Mouse (Mus musculus): Measurements from ENCODE around the gene Haus4.

Haus4 gene

DNA sequence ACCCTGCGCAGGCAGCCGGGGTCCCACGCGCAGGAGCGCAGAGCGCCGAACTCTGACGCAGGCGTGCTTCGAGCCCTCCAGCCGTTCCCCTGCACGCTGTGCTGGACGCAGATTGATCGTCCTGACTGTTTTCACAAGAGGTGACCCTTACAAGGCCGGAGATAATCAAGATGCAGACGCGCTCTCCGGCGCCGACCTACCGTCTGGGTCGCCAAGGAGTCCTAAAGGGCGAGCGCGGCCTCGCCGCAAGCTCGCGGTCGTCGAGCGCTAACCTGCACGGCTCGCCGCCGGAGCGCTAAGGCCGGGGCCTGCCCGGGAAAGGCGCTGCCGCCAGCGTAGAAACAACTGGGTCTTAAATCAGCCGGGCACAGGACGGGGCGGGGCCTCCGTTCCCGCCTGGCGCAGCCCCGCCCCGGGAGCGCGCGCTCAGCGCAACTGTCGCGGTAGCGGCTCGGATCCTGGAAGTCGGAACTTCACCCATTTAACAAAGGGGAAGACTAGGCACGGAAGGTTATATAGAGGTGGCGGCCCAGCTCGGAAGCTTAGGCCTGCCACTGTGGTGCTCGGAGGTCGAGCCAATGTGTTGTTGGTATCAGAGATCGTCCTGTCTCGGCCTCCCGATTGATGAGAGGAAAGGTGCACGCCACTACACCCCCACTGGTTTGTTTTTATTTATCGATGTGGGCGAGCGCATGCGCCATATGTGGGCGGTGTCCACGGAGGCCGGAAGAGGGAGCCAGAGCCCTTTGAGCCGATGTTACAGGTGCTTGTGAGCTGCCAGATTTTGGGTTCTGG is at the start of gene Haus4:
Gene Haus4 (minus strand): TSS at position 642 of the 795 bp plus-strand sequence.
- DNase-seq = peak; percentile 62

DNA sequence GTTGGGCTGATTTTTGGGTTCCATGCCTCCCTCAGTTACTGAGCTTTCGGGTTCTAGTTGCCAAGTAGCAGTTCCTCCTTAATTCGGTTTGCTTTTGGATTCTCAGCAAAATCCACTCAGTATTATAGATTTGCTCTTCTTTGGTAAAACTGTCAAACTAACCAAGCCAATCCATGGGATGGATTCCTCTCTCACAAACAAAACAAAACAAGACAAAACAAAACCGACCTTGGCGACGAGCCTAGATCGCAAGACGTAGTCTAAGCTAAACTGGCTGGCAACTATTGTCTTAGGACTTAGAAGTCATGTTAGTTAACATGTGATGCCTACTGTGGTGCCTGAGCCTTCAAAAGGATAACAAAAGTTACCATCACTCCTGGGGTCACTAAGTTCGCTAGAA is 49.3 kb upstream of the Haus4 start:
- no peak for DNase-seq

DNA sequence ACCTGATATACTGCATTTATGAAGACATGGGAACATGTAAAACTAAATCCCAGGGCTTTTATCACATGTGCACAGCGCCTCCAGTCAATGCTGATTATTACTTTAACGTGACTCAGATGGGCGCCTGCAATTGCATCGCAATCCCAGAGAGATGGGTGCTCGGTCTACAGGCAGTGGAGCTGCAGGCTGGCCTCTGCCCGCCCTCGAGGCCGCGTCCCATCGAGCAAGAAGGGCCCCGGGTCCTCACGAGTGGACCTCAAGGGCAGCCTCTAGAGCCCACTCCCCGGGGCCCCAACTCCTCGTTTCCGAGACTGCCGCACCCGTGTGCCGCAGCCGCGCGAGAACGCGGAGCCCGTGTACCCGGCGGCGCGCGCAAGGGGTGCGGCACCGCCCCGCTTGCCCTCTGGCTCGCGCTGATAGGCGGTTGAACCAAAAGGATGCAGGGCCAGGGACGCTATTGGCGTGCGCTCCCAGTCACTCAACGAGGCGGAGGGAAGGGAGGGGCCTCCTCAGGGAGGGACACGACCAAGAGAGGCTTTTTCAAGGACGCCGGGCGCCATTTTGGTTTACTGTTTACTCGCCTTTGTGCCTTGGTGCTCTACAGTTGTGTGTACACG is 48.7 kb upstream of the Haus4 start:
- DNase-seq = peak; percentile 93

DNA sequence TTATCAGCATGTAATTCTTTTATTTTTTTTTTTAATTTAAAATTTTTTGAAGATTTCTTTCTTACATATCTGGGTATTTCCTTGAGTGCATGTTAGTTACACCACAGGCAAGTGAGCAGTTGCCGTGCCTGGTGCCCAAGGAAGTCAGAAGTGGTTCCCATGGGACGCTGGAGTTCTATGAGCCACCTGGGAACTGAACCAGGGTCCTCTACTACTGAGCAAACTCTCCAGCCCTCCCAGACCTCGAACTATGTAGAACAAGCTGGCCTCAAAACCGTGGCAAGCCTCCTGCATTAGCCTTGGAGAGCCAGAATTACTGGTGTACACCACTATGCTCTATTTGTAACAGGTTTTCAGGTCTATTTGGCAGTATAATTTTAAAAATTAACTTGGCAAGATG is 48.2 kb upstream of the Haus4 start:
- DNase-seq = no peak

DNA sequence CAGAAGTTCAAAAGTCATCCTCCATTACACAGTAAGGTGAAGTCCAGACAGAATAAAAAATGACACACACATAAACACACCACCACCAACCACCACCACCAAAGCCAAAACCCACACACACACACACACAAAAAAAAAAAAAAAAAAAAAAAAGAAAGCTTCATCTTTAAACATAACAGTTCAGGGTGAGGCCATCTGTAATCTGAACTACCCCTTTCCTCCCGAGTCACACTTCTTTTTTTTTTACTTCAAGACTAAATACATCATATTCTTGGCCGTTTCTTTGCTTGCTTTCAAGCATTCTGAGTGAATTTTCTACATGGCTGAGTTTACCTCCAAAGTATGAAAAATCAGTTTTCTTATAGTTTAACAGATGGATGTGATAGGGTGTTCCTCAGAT is 47.2 kb upstream of the Haus4 start:
- no peak for DNase-seq

DNA sequence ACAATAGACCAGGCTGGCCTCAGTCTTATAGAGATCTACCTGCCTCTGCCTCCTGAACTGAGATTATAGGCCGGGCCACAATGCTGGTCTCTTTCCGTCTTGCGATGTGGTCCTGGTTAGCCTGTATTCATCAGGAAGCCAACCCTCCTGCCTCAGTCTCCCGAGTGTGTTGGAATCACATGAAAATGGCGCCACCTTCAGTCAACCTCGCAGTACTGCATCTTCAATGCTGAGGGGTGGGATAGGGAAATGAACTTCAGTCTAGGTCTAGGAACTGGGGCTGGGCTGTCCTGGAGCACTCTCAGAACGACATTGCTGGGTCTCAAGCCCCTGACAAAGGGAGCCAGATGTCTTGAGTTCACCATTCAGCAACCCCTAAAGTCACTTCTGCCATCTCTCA is 42.7 kb upstream of the Haus4 start:
- no peak for DNase-seq

DNA sequence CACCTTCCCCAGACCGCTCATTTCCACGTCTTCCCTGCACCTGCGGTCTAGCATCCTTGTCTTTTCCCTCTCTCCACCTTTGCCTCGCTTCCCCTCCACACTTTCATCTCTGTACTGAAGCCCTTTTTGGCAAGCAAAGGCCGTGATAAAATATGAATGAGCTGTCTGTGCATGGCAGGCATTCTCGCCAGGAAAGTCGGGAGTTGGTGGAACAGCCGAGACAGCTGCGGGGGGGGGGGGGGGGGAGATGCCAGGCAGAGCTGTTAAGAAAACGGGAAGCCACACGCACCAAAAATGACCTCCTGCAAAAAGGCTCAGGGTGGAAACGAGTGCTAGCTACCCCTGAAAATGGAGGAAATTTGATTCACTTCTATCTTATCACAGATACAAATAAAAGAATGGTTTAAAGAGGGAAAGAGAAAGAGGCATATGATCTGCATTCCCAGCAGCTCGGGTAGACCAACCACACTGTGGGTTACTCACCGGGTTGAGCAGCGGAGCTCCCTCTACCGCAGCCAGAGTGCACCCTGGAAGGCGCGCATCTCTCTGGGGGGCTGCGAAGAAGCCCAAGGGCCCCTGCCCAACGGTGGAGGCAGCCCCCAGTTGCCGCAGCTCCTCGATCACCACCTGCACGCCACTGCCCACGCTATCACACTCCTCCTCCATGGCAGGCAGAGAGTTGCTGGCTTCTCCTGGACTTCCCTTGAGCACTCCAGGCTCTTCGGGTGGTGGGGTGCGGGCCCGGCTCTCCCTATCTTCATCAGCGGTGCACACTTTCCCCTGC is 40.4 kb upstream of the Haus4 start:
- no peak for DNase-seq

DNA sequence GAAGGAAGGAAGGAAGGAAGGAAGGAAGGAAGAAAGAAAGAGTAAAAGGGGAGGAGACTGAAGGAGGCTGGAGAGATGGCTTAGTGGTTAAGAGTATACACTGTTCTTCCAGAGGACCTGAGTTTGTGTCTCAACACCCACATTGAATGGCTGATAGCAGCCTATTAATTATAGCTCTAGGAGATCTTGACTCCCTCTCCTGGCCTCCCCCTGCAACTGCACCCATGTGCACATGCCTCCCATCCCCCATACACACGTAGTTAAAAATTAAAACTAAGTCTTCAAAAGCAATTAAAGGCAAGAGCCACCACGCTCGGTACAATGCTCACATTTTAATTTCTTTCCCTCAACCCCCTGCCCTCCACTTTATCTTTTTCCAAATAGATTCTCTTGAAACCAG is 39.6 kb upstream of the Haus4 start:
- no peak for DNase-seq

DNA sequence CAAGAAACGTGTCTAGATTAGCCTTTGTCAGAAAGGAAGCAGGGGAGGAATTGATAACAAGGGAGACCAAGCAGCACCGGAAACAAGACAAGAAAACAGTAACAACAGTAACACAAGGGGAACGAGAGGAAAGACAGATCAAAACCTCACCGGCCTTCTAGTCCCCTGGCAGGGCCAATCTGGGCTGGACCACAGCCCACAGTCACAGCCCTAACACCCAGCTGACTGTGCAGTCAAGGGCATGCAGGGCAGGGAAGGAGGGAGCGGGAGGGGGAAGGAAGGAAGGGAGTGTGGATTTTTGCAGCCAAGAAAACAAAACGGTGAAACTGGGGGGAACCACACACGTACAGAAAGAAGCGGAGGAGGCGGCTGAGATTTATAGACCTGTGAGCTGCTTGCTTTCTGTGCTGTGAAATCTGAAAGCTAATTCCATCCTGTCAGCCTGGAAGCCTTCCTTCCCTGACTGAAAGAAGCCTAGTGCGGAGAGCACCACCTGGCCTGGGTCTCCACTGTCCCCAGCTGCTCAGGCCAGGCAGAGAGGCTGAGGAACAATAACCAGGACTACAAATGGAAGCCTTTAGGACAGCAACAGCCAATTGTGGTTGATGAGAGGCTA is 38.0 kb upstream of the Haus4 start:
- no peak for DNase-seq

DNA sequence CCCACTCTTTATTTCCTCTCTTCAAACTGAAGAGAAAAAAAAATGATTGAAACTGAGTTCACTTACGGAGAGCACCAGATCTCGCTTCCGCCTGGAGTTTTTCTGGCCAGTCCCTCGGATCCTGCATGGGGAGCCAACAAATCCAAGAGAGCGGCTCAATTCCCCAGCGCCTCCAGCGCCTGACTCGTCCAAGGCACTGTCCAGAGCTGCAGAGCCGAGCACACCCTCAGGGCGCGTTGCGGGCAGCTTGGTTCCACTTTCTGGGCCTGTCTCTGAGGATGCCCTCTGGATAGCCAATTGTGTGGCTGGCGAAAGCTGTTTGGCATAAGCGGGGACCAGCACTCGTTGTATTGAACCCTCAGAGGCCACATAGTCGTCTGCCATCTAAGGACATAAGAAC is 36.6 kb upstream of the Haus4 start:
- no peak for DNase-seq

DNA sequence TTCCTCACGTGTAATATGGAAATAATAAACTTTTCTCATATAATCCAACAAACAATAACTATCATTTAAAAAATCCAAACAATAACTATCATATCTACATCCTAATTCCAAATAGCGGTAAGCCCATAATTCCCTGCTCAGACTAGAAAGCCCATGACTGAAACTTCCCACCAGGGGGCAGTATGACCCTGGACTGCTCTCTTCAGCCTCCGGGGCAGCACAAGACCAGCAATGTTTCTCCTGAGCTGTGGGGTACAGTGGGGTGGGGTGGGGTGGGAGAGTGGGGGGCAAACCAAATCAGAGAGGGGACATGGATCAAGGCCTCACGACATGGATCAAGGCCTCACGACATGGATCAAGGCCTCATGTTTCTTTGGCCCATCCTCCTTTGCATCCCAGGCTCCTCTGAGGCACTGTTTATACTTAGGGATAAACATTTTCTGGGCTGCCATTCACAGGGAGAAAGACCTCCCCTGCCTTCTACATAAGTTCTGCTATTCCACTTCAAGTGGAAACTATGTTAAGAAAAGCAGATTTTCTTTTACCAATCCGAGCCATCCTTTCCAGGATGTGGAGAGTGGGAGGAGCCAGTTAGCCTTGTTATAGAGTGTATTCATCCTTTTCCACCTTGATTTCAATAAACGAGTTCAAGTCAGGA is 29.4 kb upstream of the Haus4 start:
- peak; percentile 58 for DNase-seq

DNA sequence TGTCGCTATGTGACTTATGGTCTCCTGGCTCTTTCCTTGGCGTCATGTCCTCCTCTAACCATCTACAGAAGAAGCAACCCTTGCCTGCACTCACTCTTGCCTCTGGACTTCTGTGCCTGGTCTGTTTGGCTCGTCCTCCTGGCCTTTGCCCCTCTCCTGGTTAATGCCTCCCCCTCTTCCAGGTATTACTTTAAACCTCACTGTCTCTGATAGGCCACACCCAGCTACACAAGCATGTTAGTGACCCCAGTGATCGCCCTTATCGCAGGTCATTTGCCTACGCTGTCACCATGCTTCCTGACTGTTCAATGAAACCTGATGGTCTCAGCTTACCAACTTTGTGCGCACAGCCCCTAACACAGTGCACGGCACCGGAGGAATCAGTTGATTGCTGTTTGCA is 28.1 kb upstream of the Haus4 start:
- DNase-seq = no peak

DNA sequence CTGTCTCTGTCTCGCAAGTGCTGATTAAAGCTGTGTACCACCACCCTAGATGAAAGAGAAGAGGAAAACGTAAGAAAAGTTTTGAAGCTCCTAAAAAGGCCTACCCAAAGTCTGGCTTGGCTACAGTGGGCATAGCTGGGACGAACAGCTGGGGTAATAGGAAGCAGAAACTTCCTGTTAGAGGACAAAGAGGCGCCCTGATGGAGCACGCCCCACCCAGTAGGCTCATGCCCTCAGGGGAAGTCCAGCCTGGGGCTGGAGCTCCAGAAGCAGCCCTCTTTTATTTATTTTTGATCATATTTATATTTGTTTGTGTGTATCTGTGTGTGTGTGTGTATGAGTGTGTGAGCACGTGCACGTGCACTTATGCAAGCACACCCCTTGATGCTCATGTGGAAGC is 25.2 kb upstream of the Haus4 start:
- no peak for DNase-seq

DNA sequence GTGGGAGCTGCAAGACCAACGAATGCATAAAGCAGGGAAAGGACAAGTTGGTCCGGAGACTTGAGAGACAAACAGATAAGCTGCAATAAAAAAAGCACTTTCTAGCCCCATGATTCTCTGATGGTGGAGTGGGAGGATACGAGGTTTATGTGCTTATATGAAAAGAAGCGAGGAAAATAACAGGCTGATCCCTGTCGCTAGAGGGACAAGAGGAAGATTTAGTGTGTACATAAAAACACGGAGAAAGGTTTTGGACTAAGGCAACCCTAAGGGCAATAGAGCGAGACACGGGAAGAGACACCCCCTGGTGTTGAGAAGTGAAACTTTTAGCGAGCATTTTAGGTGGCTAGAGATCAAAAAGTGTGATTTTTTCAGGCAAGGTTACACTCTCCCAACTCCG is 23.6 kb upstream of the Haus4 start:
- no peak for DNase-seq

DNA sequence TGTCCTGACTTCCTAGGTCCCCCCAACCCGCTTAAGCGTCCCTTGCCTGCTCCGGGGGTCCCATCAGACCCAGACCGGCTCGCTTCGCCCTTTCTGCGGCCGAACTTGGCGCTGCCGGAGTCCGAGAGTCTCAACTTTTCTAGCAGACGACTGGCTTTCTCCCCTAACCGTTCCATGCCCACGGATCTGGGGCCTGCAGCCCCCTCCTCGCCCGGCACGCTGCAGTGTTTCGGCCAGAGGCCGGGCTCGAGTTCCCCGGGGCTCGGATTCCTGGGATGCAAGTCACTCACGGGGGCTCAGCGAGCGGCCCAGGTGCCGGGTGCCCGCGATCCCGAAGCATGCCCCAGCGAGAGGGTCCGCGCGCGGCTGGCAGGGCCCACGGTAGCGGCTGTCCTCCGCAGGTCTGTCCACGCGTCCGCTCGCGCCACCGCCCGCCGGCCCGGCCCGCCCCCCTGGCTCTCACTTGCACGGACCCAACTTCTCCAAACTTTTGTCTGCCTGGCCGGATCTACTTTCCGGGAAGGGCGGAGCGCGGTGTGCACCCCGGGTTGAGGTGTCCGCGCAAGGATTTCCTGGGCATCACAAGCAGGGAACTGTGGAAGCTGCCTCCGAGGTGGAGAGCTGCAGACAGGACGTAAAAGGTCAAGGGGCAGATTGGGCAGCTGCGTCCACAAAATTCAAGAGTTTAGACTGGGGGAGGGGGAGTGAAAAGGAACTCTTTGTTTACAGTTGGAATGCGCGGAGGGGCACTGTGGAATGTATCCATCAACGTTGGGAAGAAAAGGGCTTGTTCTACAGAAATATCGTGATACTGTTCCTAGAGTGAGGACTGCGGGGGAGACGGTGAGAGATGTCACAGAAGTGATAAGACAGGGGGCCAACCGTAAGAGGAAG is 22.9 kb upstream of the Haus4 start, which contains the start of gene Ajuba:
Gene Ajuba (minus strand): TSS at position 470 of the 894 bp plus-strand sequence.
- DNase-seq = peak; percentile 67

DNA sequence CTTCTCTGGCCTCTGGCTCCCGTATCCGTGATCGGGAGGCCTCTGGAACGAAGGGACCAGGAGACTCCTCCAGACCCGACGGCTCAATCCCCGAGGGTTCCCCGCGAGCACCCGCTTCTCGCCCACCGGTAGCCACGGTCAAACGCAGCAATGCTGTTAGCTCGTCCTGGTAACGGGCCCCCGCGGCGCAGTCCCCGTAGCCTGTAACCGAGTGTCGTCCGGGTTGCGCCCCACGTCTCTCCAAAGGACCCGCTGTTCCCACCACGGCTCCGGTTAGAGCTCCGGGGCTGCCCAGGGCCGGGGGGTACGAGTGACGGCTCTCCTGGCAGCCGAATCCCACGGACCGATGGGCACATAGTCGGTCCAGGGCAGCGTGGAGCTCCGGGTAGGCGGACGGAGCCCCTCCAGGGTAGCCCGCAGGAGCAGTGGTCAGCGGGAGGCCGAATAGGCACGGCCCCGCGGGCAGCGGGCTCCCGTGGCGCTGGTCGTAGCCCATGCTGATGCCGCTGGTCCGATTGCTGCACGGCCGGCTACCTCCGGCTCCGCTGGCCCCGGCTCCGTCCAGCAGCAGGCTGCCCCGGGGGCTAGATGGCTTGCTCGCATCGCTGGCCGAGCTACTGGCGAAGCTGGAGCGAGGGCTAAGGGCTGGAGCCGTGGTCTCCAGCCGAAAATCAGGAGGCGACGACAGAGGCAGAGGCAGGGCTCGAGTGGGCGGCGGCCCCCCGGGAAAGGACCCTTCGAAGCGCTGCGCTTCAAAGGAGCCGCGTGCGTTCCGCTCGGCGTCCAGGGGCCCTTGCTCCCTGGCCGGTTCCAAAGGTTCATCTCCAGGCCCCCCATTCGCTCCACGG is 22.0 kb upstream of the Haus4 start:
- no peak for DNase-seq

DNA sequence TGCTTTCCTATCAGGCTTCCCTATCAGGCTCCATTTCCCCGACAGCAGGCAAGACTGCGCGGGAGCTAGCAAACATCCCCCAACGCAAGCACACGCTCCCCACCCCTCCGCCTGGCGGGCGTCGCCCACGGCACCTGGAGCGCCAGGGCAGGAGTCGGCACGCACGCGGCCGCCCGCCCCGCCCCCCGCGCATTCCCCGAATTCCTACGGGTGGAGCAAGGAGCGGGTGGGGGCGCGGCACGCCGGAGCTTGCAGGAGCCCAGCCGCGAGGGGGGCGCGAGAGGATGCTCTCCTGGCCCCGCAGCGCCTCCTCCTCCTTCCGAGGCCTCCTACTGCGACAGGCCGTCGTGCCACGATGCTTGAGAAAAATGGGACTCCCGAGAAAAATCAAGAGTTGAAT is 21.2 kb upstream of the Haus4 start:
- no peak for DNase-seq

DNA sequence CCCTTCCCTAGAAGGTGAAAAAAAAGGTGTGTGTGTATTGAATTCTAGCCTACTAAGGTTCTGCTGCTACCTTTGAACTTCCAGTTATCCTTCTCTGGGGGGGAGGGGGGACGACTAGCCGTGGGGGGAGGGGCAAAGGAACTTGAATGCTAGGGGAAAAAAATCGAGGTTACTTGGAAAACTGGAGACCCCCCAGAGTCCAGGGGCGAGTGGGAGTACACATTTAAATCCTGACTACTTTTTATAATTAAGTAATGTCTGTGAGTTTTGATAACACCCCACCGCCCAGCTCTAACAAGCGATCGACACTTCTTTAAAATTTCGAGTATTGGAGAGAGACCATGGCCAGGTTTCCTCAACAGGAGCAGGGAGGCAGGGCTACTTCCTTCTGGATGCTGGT is 20.6 kb upstream of the Haus4 start:
- DNase-seq = no peak

DNA sequence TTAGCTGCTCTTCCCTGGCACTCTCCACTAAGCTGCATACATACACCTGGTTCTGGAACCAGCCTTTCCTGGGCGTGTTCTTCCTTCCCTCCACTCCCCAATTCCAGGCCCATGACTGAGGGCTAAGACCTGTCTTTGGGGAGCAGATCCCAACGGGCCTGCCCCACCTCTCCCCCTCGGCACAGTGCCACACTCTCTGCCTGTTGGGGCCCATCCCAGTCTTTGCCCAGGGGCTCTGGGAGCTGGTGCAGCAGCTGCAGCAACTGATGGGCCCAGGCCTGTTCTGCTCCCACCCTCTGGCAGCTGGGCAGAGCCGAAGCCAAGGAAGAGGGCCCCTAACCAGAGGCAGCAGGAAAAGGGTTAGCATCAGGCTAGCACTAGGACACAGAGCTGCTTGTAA is 19.8 kb upstream of the Haus4 start:
- DNase-seq = no peak

DNA sequence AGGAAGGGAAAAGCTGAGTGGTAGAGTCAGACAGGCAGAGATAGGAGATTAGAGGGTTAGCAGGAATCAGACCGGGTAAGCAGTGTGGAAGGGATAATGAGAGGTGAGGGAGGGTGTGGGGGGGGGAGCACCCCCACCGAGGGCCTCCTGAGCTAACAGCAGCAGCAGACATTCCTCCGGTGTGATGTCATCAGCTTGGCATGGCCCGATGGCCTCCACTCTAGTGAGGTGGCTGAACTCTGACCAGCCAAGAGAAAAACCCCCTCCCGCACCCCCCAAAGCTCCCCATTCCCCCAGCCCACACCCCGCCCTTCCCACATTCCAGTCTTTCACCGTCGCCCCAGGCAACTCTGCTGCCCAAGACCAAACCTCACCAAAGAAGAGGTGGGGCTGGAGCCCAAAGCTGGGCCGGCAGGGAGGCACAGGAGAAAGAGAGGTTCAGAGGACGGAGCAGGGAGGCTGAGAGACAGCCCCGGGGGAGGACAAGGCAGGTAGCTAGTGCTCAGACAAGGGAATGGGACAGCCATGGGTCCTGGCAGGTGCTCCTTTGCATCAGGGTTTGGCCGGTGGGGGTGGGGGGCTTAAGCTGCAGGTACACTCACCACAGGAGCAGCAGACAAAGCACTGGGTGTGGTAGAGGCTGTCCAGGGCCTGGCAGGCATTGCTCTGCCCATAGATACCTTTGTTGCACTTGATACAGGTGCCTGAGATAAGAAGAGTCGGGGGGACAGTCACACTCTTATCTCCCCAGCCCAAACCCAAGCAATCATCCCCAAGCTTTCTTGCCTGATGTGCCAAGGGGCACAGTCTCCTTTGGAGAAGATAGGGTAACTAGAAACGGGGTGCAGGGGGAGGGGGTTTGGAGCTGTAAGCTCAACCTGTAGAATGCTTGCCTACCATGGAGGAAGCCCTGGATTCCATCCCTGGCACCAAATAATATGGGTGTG is 18.6 kb upstream of the Haus4 start:
- DNase-seq = no peak
